Mouse (Mus musculus): ENCODE data around the gene 1700025G04Rik.

GRCm38 (mm10) chr1:152081954-152082711 is 7.8 kb downstream of the 1700025G04Rik start:
- TF ChIP-seq EP300 (IDR thresholded peaks at IDR 0.05) (no peak), CTCF (IDR thresholded peaks at IDR 0.05) (no peak)

Measured in lung, postnatal 0 days (tissue).